Mouse (Mus musculus) CH12.LX (cell line): ENCODE measurements at regions not wholly inside any gene's neighbourhood (a gene's known extent, or its start where the extent isn't known, plus 50 kb on each side); places are given as distances from the start of the nearest gene placed in this dataset.

Experiments
- CTCF ChIP-seq, 2 experiments: IDR thresholded peaks in 1 of 2; conservative IDR thresholded peaks in 1 of 2; 2 replicates each; pipeline ENCODE4 v1.5.1; 2011 to 2012; ENCODE audit warnings: low read depth in 2 of 2, low read length in 2 of 2, improper control_type of control experiment in 1 of 2, inconsistent platforms in 1 of 2, mild to moderate bottlenecking in 1 of 2, moderate library complexity in 1 of 2
- HCFC1 ChIP-seq: IDR thresholded peaks from 2 replicates; pipeline ENCODE4 v1.6.1; 2012; ENCODE audit warnings: low read depth, mild to moderate bottlenecking, inconsistent platforms, low read length, improper control_type of control experiment
- MAX ChIP-seq: IDR thresholded peaks from 2 replicates; pipeline ENCODE4 v1.6.1; 2011; ENCODE audit warnings: low read length, improper control_type of control experiment
- MAZ ChIP-seq: IDR thresholded peaks from 2 replicates; pipeline ENCODE4 v1.6.1; 2012; ENCODE audit warnings: low read depth, mild to moderate bottlenecking, inconsistent platforms, low read length, improper control_type of control experiment, moderate library complexity
- MEF2A ChIP-seq: IDR thresholded peaks from 2 replicates; pipeline ENCODE4 v1.6.1; 2014; ENCODE audit warnings: low read depth, mild to moderate bottlenecking, inconsistent platforms, low read length, improper control_type of control experiment, borderline replicate concordance
- POLR2A ChIP-seq: IDR thresholded peaks from 2 replicates; pipeline ENCODE4 v1.6.1; 2011; ENCODE audit warnings: low read depth, mild to moderate bottlenecking, improper control_type of control experiment, low read length
- POLR2AphosphoS2 ChIP-seq: IDR thresholded peaks from 2 replicates; pipeline ENCODE4 v1.6.1; 2011; ENCODE audit warnings: low read depth, low read length, improper control_type of control experiment
- SIN3A ChIP-seq: IDR thresholded peaks from 2 replicates; pipeline ENCODE4 v1.6.1; 2012; ENCODE audit warnings: low read length, improper control_type of control experiment, inconsistent platforms
- TCF12 ChIP-seq: IDR thresholded peaks from 2 replicates; pipeline ENCODE4 v1.6.1; 2014; ENCODE audit warnings: low read depth, mild to moderate bottlenecking, inconsistent platforms, low read length, improper control_type of control experiment
- ZC3H11A ChIP-seq: IDR thresholded peaks from 2 replicates; pipeline ENCODE4 v1.6.1; 2012; ENCODE audit warnings: low read depth, mild to moderate bottlenecking, inconsistent platforms, low read length, improper control_type of control experiment

DNA sequence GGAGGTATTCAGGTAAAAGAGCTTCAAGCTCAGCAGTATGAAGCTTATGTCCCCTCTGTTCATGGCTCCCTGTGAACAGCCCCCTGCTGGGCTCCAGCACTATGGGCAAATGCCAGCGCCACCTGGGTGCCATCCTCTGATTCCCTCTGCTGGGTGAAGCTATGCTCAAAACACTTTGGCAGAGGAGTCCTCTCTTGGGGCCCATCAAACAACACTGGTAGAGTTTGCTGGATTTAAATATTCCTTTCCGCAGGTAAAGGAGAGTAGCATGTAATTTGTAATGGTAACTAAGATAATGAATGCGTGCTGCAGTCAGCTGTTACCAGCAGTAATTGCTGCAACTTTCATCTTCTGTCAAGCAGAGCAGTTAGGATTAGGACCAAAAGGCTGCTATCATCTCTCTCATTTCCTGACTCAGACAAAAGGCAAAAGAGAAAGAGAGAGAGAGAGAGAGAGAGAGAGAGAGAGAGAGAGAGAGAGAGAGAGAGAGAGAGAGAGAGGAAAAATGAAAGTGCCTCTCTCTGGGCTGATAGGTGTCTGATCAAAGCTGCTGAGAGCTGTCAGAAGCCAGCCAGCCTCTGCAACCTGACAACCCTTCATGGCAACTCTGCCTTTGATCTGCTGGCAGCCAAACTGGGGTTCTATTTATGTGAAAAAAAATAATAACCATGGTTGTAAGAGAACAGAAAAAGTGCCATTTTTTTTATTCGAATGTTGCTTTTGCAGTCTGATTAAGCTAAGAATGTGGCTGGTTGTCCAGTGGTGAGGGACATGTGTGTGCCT is 416.2 kb downstream of the Dcdc2c start:
- TF ChIP-seq CTCF (conservative IDR thresholded peaks at IDR 0.05 in 1 of 2, IDR thresholded peaks at IDR 0.05 in 1 of 2; ENCODE audit: low read depth in 2 of 2, low read length in 2 of 2) (no peak), POLR2A (no peak), TCF12 (no peak), POLR2AphosphoS2 (no peak), MEF2A (no peak), MAZ (no peak), MAX (no peak), HCFC1 (no peak), ZC3H11A (no peak), SIN3A (no peak)
